Mouse (Mus musculus): ENCODE results near the gene Fgd5.
"Not testable (repeated sequence)": the region's sequence is repeated elsewhere in the genome, so short reads cannot be mapped to it uniquely, and the experiment has no call there.

Fgd5 gene

GRCm38 (mm10) chr6:92071121-92071839 lies 92.6 kb downstream of the Fgd5 start:
- peak; percentile 53 to 71 for DNase-seq

GRCm38 (mm10) chr6:92080730-92081129 lies 102.1 kb downstream of the Fgd5 start:
- no peak for DNase-seq

- no peak for DNase-seq
Observed at GRCm38 (mm10) chr6:92082756-92083155, 104.1 kb downstream of the Fgd5 start.

GRCm38 (mm10) chr6:92084932-92085331 lies 106.3 kb downstream of the Fgd5 start:
- no peak for DNase-seq

GRCm38 (mm10) chr6:92089141-92089540 lies 110.5 kb downstream of the Fgd5 start:
- DNase-seq: not testable (repeated sequence)

GRCm38 (mm10) chr6:92089982-92090381 lies 111.3 kb downstream of the Fgd5 start:
- DNase-seq: no peak

- DNase-seq: no peak
Observed at GRCm38 (mm10) chr6:92090497-92090896, 111.8 kb downstream of the Fgd5 start.

- DNase-seq: peak; percentile 89 to 93
Observed at GRCm38 (mm10) chr6:92091130-92091591, 112.5 kb downstream of the Fgd5 start, which contains the start of gene Nr2c2. Gene Nr2c2, plus strand, starts transcription at chr6:92091390.

- peak; percentile 100 for DNase-seq
Observed at GRCm38 (mm10) chr6:92091767-92092489, 113.2 kb downstream of the Fgd5 start.

GRCm38 (mm10) chr6:92092737-92093136 lies 114.1 kb downstream of the Fgd5 start:
- no peak for DNase-seq

- DNase-seq: no peak
Observed at GRCm38 (mm10) chr6:92093869-92094268, 115.2 kb downstream of the Fgd5 start.

GRCm38 (mm10) chr6:92100679-92101360 lies 122.1 kb downstream of the Fgd5 start:
- no peak for DNase-seq

- no peak for DNase-seq
Observed at GRCm38 (mm10) chr6:92124547-92124946, 145.9 kb downstream of the Fgd5 start.
